Mouse (Mus musculus) spleen, postnatal 10 days (tissue): ENCODE results near the gene Smarcc1.

ENCODE experiments used
- DNase-seq, 2 experiments: peaks; one replicate each; pipeline ENCODE4 v3.0.0; 2021 to 2022; ENCODE audit warnings: low spot score in 2 of 2

Gene Smarcc1

GRCm38 (mm10) chr9:110284075-110284697 is 166.7 kb downstream of the Smarcc1 start:
- DNase-seq, result no peak

DNA sequence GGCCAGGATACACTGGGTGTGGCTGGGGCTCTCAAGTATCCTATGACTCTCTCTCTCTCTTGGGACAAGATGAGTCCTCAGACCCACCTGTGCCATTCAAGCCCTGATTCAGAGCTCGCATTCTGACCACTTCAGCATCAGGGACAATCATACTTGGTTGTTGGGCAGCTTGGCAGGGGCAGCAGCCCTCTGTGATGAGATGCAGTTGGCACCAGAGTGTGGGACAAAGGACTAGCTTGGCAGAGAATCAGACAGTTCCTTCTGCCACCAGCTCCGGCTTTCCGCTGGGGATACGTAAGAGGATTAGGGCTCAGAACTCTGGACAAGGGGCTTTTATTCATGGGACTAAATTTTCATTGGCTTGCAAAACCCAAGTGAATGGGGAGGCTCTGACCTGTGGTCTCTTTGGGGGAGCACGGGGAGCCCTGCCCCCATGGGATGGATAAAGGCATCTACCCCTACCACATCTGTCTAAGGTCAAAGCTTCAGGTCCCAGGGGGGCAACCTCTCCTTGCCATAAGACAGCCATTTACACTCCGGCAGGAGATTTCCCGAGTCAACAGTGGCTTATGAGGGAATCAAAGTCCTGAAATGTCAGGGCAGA is 169.9 kb downstream of the Smarcc1 start:
- DNase-seq, result no peak
